Mouse (Mus musculus) thymus, adult 2 months (tissue): ENCODE results near the gene Ints7.

Source experiments
- CTCF ChIP-seq: fragments of 200-500 bp; IDR thresholded peaks from 2 replicates; pipeline ENCODE4 v1.5.1; 2012; ENCODE audit warnings: mild to moderate bottlenecking, control low read depth, low read length, moderate library complexity, borderline replicate concordance; ENCODE audit not compliant: control insufficient read depth, poor library complexity, insufficient read depth; ENCODE audit errors: extremely low read depth
- POLR2A ChIP-seq: fragments of 200-500 bp; IDR thresholded peaks from 2 replicates; pipeline ENCODE4 v1.6.1; 2012; ENCODE audit warnings: mild to moderate bottlenecking, low read length, control low read depth, moderate library complexity; ENCODE audit not compliant: control insufficient read depth, poor library complexity, insufficient read depth; ENCODE audit errors: extremely low read depth

DNA sequence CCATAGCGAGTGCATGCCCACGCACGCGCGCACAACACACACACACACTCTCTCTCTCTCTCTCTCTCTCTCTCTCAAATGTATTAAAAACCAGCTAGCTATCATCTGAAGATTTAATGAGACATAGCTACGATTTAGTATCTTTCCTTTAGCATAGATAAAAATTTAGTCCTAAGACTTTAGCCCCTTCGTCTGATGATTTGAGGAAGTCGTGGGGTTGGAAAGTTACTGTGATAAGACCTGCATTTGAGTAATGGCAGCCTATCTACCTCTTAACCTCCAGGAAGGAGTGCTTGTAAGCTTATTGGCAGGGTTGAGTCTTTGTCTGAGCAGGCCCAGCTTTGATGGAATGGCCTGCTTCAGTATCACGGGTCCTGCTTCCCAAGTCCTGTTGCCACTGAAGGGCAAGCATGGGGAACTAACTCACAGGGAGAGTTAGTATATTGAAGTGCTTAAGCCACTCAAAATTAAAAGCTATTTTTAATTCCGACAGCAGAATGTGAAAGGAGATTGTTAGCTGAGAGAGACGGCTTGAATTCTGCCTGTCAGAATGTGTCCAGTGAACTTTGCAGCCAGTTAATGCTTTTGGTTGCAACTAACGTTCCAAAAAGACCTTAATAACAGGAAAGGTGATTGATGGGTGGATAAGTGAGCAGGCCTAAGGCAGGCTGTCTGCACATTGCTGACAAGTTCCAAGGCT, 42.8 kb downstream of the Ints7 start:
- TF ChIP-seq POLR2A = no peak
- TF ChIP-seq CTCF = no peak
